Mouse (Mus musculus) liver, embryonic 13.5 days (tissue): ENCODE measurements around the gene Macrod1. TPM values are rescaled to one million over a fixed set of nuclear protein-coding genes. Genes with fewer than 3 reads are reported as not detected.

Source experiments
- ATAC-seq: fragments of 200-750 bp; cut with Nextera tagmentation; 2 replicates; pipeline ENCODE4 v1.8.0; 2017; ENCODE audit warnings: low read depth, mild to moderate bottlenecking, moderate number of reproducible peaks, moderate library complexity
- DNase-seq: peaks from one replicate; pipeline ENCODE4 v3.0.0; 2022
- H3K27ac ChIP-seq: fragments of 300-500 bp; sonication (generic); 2 replicates; pipeline ENCODE4 v1.5.1; 2015; ENCODE audit warnings: moderate library complexity, mild to moderate bottlenecking, inconsistent platforms
- H3K27me3 ChIP-seq: fragments of 300-500 bp; sonication (generic); 2 replicates; pipeline ENCODE4 v1.6.1; 2015; ENCODE audit warnings: mild to moderate bottlenecking, inconsistent platforms
- H3K36me3 ChIP-seq: fragments of 300-500 bp; sonication (generic); 2 replicates; pipeline ENCODE4 v1.6.1; 2015; ENCODE audit warnings: mild to moderate bottlenecking, inconsistent platforms
- H3K4me1 ChIP-seq: fragments of 300-500 bp; sonication (generic); replicated peaks from 2 replicates; pipeline ENCODE4 v1.6.1; 2015; ENCODE audit warnings: inconsistent platforms
- H3K4me2 ChIP-seq: fragments of 300-500 bp; sonication (generic); 2 replicates; pipeline ENCODE4 v1.6.1; 2015; ENCODE audit warnings: inconsistent platforms, mild to moderate bottlenecking, moderate library complexity
- H3K4me3 ChIP-seq: fragments of 300-500 bp; sonication (generic); replicated peaks from 2 replicates; pipeline ENCODE4 v1.5.1; 2015; ENCODE audit warnings: mild to moderate bottlenecking, inconsistent platforms
- H3K9ac ChIP-seq: fragments of 300-500 bp; sonication (generic); 2 replicates; pipeline ENCODE4 v1.6.1; 2015; ENCODE audit warnings: mild to moderate bottlenecking, inconsistent platforms
- H3K9me3 ChIP-seq: fragments of 300-500 bp; sonication (generic); replicated peaks from 2 replicates; pipeline ENCODE4 v1.6.1; 2016; ENCODE audit warnings: inconsistent platforms
- WGBS: fragments of 180-500 bp; shearing (Covaris S2); methylation state at CpG from one replicate; pipeline ENCODE4 v1.1.7; 2015; ENCODE audit not compliant: insufficient replicate concordance; 5-methylcytosine and 5-hydroxymethylcytosine counted together
- polyA plus RNA-seq: library from polyadenylated mRNA; unstranded; fragments of >200 nt; fragmentation: Nextera tagmentation; extraction: Ambion mirVana; gene quantifications from 2 replicates; pipeline ENCODE4 v1.2.1, GENCODE M21; 2015

The Macrod1 gene
- polyA plus RNA-seq, 1 experiment from 2014 or later, result 3.0 TPM

GRCm38 (mm10) chr19:7057722-7058207 lies 1.2 kb downstream of the Macrod1 start:
- peak; percentile 80 for DNase-seq
- H3K36me3 ChIP-seq, result no peaks in the 10 kb centered on the region
- H3K4me1 ChIP-seq, result peaks cover 46% of the 10 kb centered on the region
- 1% methylated on average over 15 of the region's 15 CpGs for WGBS
- peak overlapping the region; percentile 77 for H3K9ac ChIP-seq
- peak overlapping the region; percentile 72 for H3K4me3 ChIP-seq
- H3K4me2 ChIP-seq, result peak overlapping the region; percentile 99
- no peaks in the 10 kb centered on the region for H3K27me3 ChIP-seq
- ATAC-seq, result peak; percentile 78
- no peak overlapping the region for H3K27ac ChIP-seq
- no peaks in the 10 kb centered on the region for H3K9me3 ChIP-seq

GRCm38 (mm10) chr19:7058541-7058940 lies 1.9 kb downstream of the Macrod1 start:
- Histone ChIP-seq H3K9ac (no peak overlapping the region), H3K36me3 (no peaks in the 10 kb centered on the region), H3K4me3 (peak overlapping the region; percentile 72; the same call in 1 of the 2 replicates), H3K27ac (no peak overlapping the region), H3K4me1 (peaks cover 46% of the 10 kb centered on the region), H3K27me3 (no peaks in the 10 kb centered on the region), H3K9me3 (no peaks in the 10 kb centered on the region), H3K4me2 (peak overlapping the region; percentile 99)
- ATAC-seq (no peak), DNase-seq (no peak)
- WGBS, result 65% methylated on average over 6 of the region's 6 CpGs

DNA sequence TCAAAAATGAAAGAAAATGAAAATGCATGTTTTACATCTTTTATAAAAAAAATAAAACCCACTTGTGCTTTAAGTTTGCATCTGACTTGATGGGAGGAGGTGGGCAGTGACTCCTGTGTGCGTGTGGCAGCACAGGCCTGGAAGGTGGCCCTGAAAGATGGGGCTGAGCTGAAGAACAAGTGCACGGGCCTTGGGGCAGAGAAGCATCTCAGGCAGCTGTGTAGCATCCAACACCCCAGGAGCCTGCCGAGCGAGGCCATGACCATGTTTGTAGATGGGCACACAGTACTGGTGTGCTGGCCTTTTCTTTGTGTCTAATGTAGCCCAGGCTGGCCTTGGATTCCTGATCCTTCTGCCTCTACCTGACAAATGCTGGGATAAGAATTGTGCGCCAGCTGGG lies 5.5 kb downstream of the Macrod1 start:
- H3K27me3 ChIP-seq, result no peaks in the 10 kb centered on the region
- peaks cover 38% of the 10 kb centered on the region for H3K4me1 ChIP-seq
- WGBS, result 79% methylated on average over 5 of the region's 5 CpGs
- no peaks in the 10 kb centered on the region for H3K36me3 ChIP-seq
- no peak for ATAC-seq
- H3K9ac ChIP-seq, result no peak overlapping the region
- H3K9me3 ChIP-seq, result no peaks in the 10 kb centered on the region
- DNase-seq, result no peak
- no peak overlapping the region for H3K27ac ChIP-seq
- H3K4me3 ChIP-seq, result no peak overlapping the region
- H3K4me2 ChIP-seq, result no peak overlapping the region

DNA sequence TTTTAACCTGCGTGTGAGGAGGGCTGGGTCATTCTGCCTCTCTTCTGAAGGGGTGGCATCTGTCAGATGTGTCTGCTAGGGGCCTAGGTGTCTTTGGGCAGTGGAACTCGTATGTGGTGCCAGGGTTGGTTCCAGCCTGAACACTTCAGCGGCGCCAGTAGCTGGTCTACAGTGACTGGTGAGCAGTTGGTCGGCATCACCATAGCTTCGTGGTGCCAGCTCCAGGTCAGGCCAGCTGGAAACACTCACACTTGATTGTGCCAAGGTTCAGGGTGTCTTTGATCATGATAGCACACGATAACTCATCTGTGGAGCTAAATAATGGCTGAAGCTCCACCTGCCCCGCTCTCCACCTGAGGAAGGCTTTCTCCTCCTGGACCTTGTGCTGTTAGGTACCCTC lies 6.3 kb downstream of the Macrod1 start:
- ATAC-seq (no peak), DNase-seq (no peak)
- Histone ChIP-seq H3K4me3 (no peak overlapping the region), H3K9ac (no peak overlapping the region), H3K27ac (no peak overlapping the region), H3K4me2 (no peak overlapping the region), H3K4me1 (peaks cover 38% of the 10 kb centered on the region), H3K27me3 (0 out of 2 replicates have a peak, but pooled peaks cover 5% of the 10 kb centered on the region), H3K36me3 (no peaks in the 10 kb centered on the region), H3K9me3 (no peaks in the 10 kb centered on the region)
- 81% methylated on average over 8 of the region's 8 CpGs for WGBS

DNA sequence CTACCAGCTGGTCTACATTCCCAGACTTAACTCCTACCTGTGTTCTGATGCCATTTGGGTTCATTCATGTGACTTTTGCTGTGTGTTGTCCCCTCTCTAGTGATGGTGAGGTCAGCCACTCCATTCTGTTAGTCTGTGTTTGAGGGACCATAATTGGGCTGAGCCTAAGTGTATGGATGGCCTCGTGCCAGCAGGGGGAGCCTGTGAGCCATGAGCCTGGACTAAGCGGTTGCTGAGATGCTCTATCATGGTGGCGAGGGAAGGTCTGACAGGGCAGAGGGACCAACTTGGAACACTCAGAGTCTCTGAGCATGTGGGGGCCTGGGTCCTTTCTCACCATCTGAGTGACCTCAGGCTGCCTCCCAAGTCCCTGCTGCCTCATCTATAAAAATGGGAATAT lies 8.0 kb downstream of the Macrod1 start:
- 6% methylated on average over 3 of the region's 3 CpGs for WGBS
- Histone ChIP-seq H3K4me3 (no peak overlapping the region), H3K4me1 (peaks cover 43% of the 10 kb centered on the region), H3K9ac (no peak overlapping the region), H3K27ac (no peak overlapping the region), H3K36me3 (no peaks in the 10 kb centered on the region), H3K9me3 (no peaks in the 10 kb centered on the region), H3K27me3 (peaks cover 20% of the 10 kb centered on the region), H3K4me2 (no peak overlapping the region)
- ATAC-seq (peak; percentile 30; the same call in 1 of the 2 replicates), DNase-seq (peak; percentile 68)

- H3K9me3 ChIP-seq, result no peaks in the 10 kb centered on the region
- H3K36me3 ChIP-seq, result no peaks in the 10 kb centered on the region
- 39% methylated on average over 15 of the region's 15 CpGs for WGBS
- no peak for DNase-seq
- peaks cover 50% of the 10 kb centered on the region for H3K4me1 ChIP-seq
- ATAC-seq, result no peak
- peak overlapping the region; percentile 71 for H3K27ac ChIP-seq
- H3K27me3 ChIP-seq, result peaks cover 37% of the 10 kb centered on the region
- peak overlapping the region; percentile 47 for H3K9ac ChIP-seq
- H3K4me3 ChIP-seq, result no peak overlapping the region
- H3K4me2 ChIP-seq, result peak overlapping the region; percentile 60
These were observed 9.6 kb downstream of the Macrod1 start for GRCm38 (mm10) chr19:7066034-7066827.

- peaks cover 42% of the 10 kb centered on the region for H3K27me3 ChIP-seq
- H3K36me3 ChIP-seq, result no peaks in the 10 kb centered on the region
- 24% methylated on average over 7 of the region's 8 CpGs for WGBS
- H3K9me3 ChIP-seq, result no peaks in the 10 kb centered on the region
- H3K4me2 ChIP-seq, result peak overlapping the region; percentile 60
- peak; percentile 53 for ATAC-seq
- DNase-seq, result no peak
- peak overlapping the region; percentile 71 for H3K27ac ChIP-seq
- peaks cover 44% of the 10 kb centered on the region for H3K4me1 ChIP-seq
- peak overlapping the region; percentile 47; the same call in 1 of the 2 replicates for H3K9ac ChIP-seq
- H3K4me3 ChIP-seq, result peak overlapping the region; percentile 21; the same call in 1 of the 2 replicates
These were observed 10.3 kb downstream of the Macrod1 start for GRCm38 (mm10) chr19:7066828-7067342.

GRCm38 (mm10) chr19:7067344-7068050 lies 10.9 kb downstream of the Macrod1 start:
- ATAC-seq, result peak; percentile 86
- H3K4me2 ChIP-seq, result peak overlapping the region; percentile 60
- H3K27me3 ChIP-seq, result peaks cover 48% of the 10 kb centered on the region
- H3K27ac ChIP-seq, result peak overlapping the region; percentile 71
- peak; percentile 66 for DNase-seq
- peaks cover 43% of the 10 kb centered on the region for H3K4me1 ChIP-seq
- WGBS, result 22% methylated on average over 20 of the region's 20 CpGs
- no peaks in the 10 kb centered on the region for H3K9me3 ChIP-seq
- H3K36me3 ChIP-seq, result no peaks in the 10 kb centered on the region
- peak overlapping the region; percentile 56 for H3K9ac ChIP-seq
- H3K4me3 ChIP-seq, result peak overlapping the region; percentile 21

DNA sequence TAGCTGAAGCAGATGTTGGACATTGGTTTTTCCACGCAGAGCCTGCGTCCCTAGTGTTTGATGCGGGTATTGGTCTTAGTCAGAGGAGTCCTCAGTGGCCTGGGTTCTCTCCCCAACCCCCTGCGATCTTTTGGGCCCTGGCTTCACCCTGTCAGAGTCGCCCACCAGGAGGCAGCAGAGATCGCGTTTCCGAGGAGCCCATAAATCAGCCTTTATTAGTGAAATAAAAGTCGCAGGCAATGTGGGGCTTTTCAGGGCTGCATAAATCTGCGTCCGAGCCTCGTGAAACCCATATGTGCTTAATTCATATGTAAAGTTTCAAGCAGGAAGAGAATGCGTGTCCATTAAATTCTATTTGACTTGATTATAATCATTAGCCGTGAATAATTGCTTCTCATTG lies 11.5 kb downstream of the Macrod1 start:
- Histone ChIP-seq H3K4me2 (peak overlapping the region; percentile 60), H3K9ac (peak overlapping the region; percentile 56; the same call in 1 of the 2 replicates), H3K4me3 (peak overlapping the region; percentile 21; the same call in 1 of the 2 replicates), H3K27ac (no peak overlapping the region; the same call in 1 of the 2 replicates), H3K36me3 (no peaks in the 10 kb centered on the region), H3K4me1 (peaks cover 46% of the 10 kb centered on the region), H3K9me3 (no peaks in the 10 kb centered on the region), H3K27me3 (peaks cover 51% of the 10 kb centered on the region)
- ATAC-seq (no peak), DNase-seq (no peak)
- WGBS, result 7% methylated on average over 14 of the region's 14 CpGs

- DNase-seq (no peak), ATAC-seq (no peak)
- Histone ChIP-seq H3K4me2 (no peak overlapping the region), H3K27ac (no peak overlapping the region), H3K27me3 (peaks cover 52% of the 10 kb centered on the region), H3K9me3 (no peaks in the 10 kb centered on the region), H3K4me1 (peaks cover 49% of the 10 kb centered on the region), H3K9ac (no peak overlapping the region), H3K36me3 (no peaks in the 10 kb centered on the region), H3K4me3 (no peak overlapping the region)
- WGBS, result 59% methylated on average over 11 of the region's 11 CpGs
These were observed 12.3 kb downstream of the Macrod1 start for GRCm38 (mm10) chr19:7068661-7069531.
